Mouse (Mus musculus): ENCODE measurements at regions not wholly inside any gene's neighbourhood (a gene's known extent, or its start where the extent isn't known, plus 50 kb on each side); places are given as distances from the start of the nearest gene placed in this dataset.

DNA sequence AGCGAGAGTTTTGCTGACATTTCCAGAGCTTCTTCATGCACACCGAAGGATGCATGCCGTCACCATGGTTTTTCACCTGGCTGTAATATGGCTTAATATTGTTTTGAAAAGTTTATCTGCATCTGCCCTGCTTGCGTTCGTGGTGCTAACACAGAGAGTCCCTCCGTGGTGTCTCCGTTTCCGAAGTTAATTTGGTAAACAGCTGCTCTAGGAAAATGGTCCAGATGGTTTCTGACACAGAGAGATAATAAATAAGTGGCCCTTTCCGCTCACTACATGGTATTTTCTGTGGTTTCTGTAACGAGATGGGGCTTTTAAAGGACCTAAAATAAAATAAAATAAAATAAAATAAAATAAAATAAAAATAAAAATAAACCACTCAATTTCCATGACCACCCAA is 195.1 kb upstream of the Jmjd1c start:
- DNase-seq: no peak
- intact Hi-C loops (cut with DNase I): no loop called here

DNA sequence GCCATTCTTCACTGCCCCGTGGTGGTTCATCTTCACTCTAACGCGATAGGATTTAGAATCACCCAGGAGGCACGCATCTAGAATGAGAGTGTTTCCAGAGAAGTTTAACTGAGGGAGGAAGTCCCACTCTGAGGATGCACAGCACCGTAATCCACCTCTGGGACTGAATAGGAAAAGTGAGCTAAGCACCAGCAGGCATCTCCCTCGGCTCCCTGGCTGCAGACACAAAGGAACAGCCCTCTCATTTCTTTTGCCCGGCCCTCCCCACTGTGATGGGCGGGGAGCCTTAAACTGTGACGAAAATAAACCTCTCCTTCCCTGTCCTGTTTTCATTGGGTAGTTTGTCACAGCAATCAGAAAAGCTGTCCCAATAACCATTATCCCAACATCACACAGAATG is 194.1 kb upstream of the Jmjd1c start:
- intact Hi-C loops (cut with DNase I): no loop called here
- DNase-seq: no peak

GRCm38 (mm10) chr10:66904552-66905367 is 191.2 kb upstream of the Jmjd1c start:
- intact Hi-C loops (cut with DNase I): loop anchor here (5.0 kb wide), 1 partner anchor 408 kb away; no protein-coding TSS in a partner anchor
- no peak for DNase-seq

GRCm38 (mm10) chr10:66907842-66908241 is 188.1 kb upstream of the Jmjd1c start:
- no peak for DNase-seq

GRCm38 (mm10) chr10:66909204-66909889 is 186.6 kb upstream of the Jmjd1c start:
- intact Hi-C loops (cut with DNase I): loop anchor here (5.0 kb wide), 1 partner anchor 403 kb away; no protein-coding TSS in a partner anchor

More at GRCm38 (mm10) chr10:66907842-66908241, 188.1 kb upstream of the Jmjd1c start:
- intact Hi-C loops (cut with DNase I): loop anchor here (5.0 kb wide), 1 partner anchor 404 kb away; no protein-coding TSS in a partner anchor

GRCm38 (mm10) chr10:66909905-66910681 is 185.8 kb upstream of the Jmjd1c start:
- intact Hi-C loops (cut with DNase I): loop anchor here (5.0 kb wide), 2 partner anchors 307 to 402 kb away; no protein-coding TSS in a partner anchor
- DNase-seq: no peak

More at GRCm38 (mm10) chr10:66909204-66909889, 186.6 kb upstream of the Jmjd1c start:
- peak in 1 of 2 experiments; percentile 28 for DNase-seq

DNA sequence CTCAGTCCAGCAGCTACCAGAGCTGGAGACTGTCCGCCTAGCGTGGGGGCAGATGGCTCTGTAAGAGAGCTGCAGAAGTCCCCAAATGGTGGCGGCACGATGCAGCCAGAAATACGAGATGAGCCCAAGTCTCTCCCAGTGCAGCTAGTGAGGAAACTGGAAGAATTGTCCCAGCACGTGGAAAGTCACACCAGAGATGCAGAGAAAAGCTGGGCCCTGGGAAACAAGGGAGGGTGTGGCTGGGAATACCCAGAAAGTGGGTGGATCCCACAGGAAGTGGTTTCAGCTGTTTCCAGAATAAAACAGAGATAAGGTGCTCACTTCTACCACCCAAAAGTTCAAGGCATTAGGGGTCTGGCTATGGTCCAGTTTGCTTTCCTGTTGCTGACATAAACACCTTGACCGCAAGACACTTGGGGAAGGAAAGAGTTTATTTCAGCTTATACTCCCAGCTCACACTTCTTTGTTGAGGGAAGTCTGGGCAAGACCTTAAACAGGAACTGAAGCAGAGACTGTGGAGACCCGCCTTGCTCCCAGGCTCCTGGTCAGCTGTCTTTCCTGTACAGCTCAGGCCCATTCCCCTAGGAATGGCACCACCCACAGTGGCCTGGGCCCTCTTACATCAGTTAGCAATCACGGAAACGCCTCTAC is 184.5 kb upstream of the Jmjd1c start:
- no peak for DNase-seq
- intact Hi-C loops (cut with DNase I): loop anchor here (5.0 kb wide), 1 partner anchor 306 kb away; no protein-coding TSS in a partner anchor

GRCm38 (mm10) chr10:66912440-66912839 is 183.5 kb upstream of the Jmjd1c start:
- DNase-seq: no peak
- intact Hi-C loops (cut with DNase I): loop anchor here (5.0 kb wide), 1 partner anchor 305 kb away; no protein-coding TSS in a partner anchor

- intact Hi-C loops (cut with DNase I): loop anchor here (5.0 kb wide), 1 partner anchor 304 kb away; no protein-coding TSS in a partner anchor
- DNase-seq: no peak
Measured at GRCm38 (mm10) chr10:66913187-66913586, 182.7 kb upstream of the Jmjd1c start.

DNA sequence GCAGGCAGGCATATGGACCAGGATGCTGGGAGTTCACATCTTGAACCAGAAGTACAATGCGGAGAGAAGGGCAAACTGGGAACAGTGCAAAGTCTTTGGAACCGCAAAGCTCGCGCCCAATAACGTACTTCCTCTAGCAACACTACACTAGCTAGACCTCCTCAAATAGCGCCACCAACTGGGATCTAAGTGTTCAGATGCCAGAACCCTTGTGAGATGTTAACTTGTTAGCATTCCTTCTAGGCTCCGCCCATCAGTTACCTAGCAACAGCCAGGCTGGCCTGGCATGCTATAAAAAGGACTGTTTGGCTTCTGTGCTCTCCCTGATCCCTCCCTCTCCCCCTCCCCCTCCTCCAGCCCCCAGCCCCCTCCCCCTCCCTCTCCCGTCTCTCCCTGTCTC is 182.3 kb upstream of the Jmjd1c start:
- intact Hi-C loops (cut with DNase I): loop anchor here (5.0 kb wide), 1 partner anchor 304 kb away; no protein-coding TSS in a partner anchor
- no peak for DNase-seq

- DNase-seq: no peak
- intact Hi-C loops (cut with DNase I): loop anchor here (5.0 kb wide), 1 partner anchor 303 kb away; no protein-coding TSS in a partner anchor
Measured at GRCm38 (mm10) chr10:66914288-66914975, 181.5 kb upstream of the Jmjd1c start.

DNA sequence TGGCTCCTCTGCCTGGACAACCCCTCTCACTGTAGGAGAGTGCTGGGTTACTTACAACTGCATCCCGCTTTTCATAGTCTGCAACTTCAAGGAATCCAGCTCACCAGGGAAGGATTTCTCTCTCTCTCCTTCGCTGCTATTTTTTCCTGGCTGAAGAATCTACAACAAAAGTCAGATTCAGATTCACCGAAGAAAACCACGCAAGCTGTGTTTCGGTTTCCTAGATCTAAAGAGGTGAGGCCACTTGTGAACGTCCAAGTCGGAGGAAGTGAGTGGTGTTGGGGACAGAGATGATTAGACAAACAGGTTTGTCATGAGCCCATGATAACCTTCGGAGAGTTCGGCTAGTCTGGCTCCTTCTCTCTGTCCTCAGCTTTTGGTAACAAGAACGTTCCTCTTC is 180.1 kb upstream of the Jmjd1c start:
- DNase-seq: no peak
- intact Hi-C loops (cut with DNase I): loop anchor here (5.0 kb wide), 2 partner anchors 176 to 392 kb away; no protein-coding TSS in a partner anchor

DNA sequence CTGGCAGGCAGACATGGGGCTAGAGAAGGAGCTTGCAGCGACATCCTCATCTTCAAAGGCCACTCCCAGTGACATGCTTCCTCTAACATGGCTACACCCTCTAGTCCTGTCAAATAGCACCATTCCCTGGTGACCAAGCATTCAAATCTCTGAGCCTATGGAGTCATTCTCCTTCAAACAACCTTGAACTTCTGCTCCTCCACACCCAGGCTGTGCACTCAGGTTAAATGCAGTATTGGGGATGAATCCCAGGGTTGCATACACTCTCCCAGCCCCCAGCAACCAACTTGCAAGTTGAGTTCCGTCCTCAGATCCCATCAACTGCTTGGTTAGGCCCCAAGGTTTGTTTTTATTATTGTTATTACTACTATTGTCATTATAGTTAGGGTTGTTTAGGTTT is 178.2 kb upstream of the Jmjd1c start:
- intact Hi-C loops (cut with DNase I): loop anchor here (5.0 kb wide), 2 partner anchors 175 to 390 kb away; no protein-coding TSS in a partner anchor

GRCm38 (mm10) chr10:66918713-66919112 is 177.2 kb upstream of the Jmjd1c start:
- DNase-seq: no peak
- intact Hi-C loops (cut with DNase I): loop anchor here (5.0 kb wide), 2 partner anchors 174 to 389 kb away; no protein-coding TSS in a partner anchor

More for the DNA sequence above, 178.2 kb upstream of the Jmjd1c start:
- no peak for DNase-seq

GRCm38 (mm10) chr10:66919953-66920760 is 175.8 kb upstream of the Jmjd1c start:
- peak; percentile 62 to 78 for DNase-seq
- intact Hi-C loops (cut with DNase I): loop anchor here (5.0 kb wide), 2 partner anchors 172 to 387 kb away; no protein-coding TSS in a partner anchor

- intact Hi-C loops (cut with DNase I): no loop called here
Measured at GRCm38 (mm10) chr10:66920761-66921684, 174.9 kb upstream of the Jmjd1c start.

GRCm38 (mm10) chr10:66921776-66922175 is 174.1 kb upstream of the Jmjd1c start:
- intact Hi-C loops (cut with DNase I): no loop called here
- no peak for DNase-seq

More at GRCm38 (mm10) chr10:66920761-66921684, 174.9 kb upstream of the Jmjd1c start:
- DNase-seq: peak; percentile 88

Data from gastrocnemius, postnatal 36 days (tissue).